Mouse (Mus musculus): ENCODE results near the gene Ephb3.

DNA sequence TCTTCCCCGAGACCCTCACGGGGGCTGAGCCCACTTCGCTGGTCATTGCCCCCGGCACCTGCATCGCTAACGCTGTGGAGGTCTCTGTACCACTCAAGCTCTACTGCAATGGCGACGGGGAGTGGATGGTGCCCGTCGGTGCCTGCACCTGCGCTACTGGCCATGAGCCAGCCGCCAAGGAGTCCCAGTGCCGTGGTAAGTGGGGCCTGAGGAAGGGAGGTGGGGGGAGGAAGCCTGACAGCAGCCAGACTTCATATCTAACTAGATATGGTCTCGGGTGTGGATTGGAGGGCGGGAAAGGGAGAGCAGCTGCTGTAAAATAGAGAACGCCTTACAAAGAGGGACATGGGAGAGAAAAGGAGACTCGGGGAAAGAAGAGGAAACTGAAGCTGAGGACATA lies 10.2 kb downstream of the Ephb3 start:
- no peak for TF ChIP-seq GATA1 (IDR thresholded peaks at IDR 0.05; ENCODE audit: borderline replicate concordance, low read length)
- TF ChIP-seq FLI1 (IDR thresholded peaks at IDR 0.05; ENCODE audit: low read length), result no peak

All from megakaryocyte, embryonic 14.5 days (primary cell).